Mouse (Mus musculus) ES-E14 (cell line): ENCODE measurements around the gene Cap2.

Experiments
- CHD2 ChIP-seq: IDR thresholded peaks from 2 replicates; pipeline ENCODE4 v1.6.1; 2014; ENCODE audit warnings: mild to moderate bottlenecking, low read depth, low read length, inconsistent platforms
- HCFC1 ChIP-seq: IDR thresholded peaks from 2 replicates; pipeline ENCODE4 v1.6.1; 2012; ENCODE audit warnings: low read length, inconsistent platforms, borderline replicate concordance; ENCODE audit not compliant: insufficient read depth
- MAFK ChIP-seq: IDR thresholded peaks from 2 replicates; pipeline ENCODE4 v1.6.1; 2014; ENCODE audit warnings: mild to moderate bottlenecking, low read depth, low read length, inconsistent platforms; ENCODE audit not compliant: insufficient read depth
- ZC3H11A ChIP-seq: IDR thresholded peaks from 2 replicates; pipeline ENCODE4 v1.6.1; 2012; ENCODE audit warnings: low read depth, mild to moderate bottlenecking, inconsistent platforms, low read length, borderline replicate concordance
- ZNF384 ChIP-seq: IDR thresholded peaks from 2 replicates; pipeline ENCODE4 v1.6.1; 2012; ENCODE audit warnings: low read depth, low read length, inconsistent platforms

- no peak for TF ChIP-seq CHD2
- no peak for TF ChIP-seq ZC3H11A
- no peak for TF ChIP-seq MAFK
- no peak for TF ChIP-seq ZNF384
- no peak for TF ChIP-seq HCFC1
Measured at GRCm38 (mm10) chr13:46611033-46611432, 109.4 kb downstream of the Cap2 start.
